ENCODE assay signal across 23 mouse cellular contexts in the genomic region with DNA sequence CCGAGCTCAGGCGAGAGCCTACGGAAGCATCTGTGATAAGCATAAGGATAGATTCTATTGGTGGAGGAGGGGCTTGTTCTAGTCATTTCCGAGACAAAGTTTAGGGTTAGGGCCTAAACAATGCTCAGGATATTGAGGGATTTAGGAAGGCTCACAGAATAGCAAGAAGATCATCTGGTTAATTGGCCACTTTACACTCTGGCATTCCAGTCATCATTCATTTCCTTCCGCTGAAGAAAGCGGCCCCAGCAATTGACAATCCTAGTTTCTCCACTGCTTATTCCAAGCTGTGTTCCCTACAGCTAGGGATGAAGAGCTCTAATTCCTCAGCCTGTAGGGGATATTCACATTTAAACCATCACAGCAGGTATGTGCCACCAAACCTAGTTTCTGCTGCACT.
"Had no signal": no experiment of that assay in that cellular context is flagged by ENCODE, and none has a peak within 500 bp of the region (broad histone marks: within the 10 kb centered on the region; RNA-seq: fewer than 3 reads in every experiment).

No protein-coding gene starts in this region.

- H3K9me3 ChIP-seq: heart, embryonic 10.5 days; heart, embryonic 12.5 days; hindbrain, embryonic 10.5 days; hindbrain, embryonic 12.5 days; intestine, embryonic 15.5 days; limb, embryonic 10.5 days; limb, embryonic 12.5 days; liver, embryonic 13.5 days; liver, embryonic 15.5 days had no signal

- H3K27ac ChIP-seq: gastrocnemius, adult 2 months; heart, embryonic 10.5 days; hindbrain, embryonic 10.5 days; hindbrain, embryonic 12.5 days; hindbrain, embryonic 14.5 days; intestine, embryonic 15.5 days; limb, embryonic 10.5 days; limb, embryonic 12.5 days; liver, embryonic 13.5 days; liver, embryonic 15.5 days had no signal

- H3K36me3 ChIP-seq: heart, embryonic 10.5 days; heart, embryonic 12.5 days; hindbrain, embryonic 10.5 days; hindbrain, embryonic 12.5 days; intestine, embryonic 15.5 days; limb, embryonic 10.5 days; limb, embryonic 12.5 days; liver, embryonic 13.5 days; liver, embryonic 15.5 days had no signal

- H3K4me3 ChIP-seq: gastrocnemius, adult 2 months; heart, embryonic 10.5 days; heart, embryonic 12.5 days; hindbrain, embryonic 10.5 days; hindbrain, embryonic 12.5 days; intestine, embryonic 15.5 days; limb, embryonic 10.5 days; limb, embryonic 12.5 days; liver, embryonic 13.5 days; liver, embryonic 15.5 days had no signal

- H3K4me1 ChIP-seq: hindbrain, embryonic 12.5 days; intestine, embryonic 15.5 days; limb, embryonic 10.5 days; limb, embryonic 12.5 days; liver, embryonic 13.5 days; liver, embryonic 15.5 days had no signal

- DNase-seq: gastrocnemius, adult 2 months; gastrocnemius, postnatal 10 days; gastrocnemius, postnatal 25 days; heart, adult 18-20 months; heart, postnatal 10 days; heart, postnatal 4 days; kidney, adult 18-20 months; kidney, adult 8-10 months; kidney, postnatal 10 days; kidney, postnatal 36 days; layer of hippocampus, adult 9-11 months; layer of hippocampus, postnatal 36 days; liver; liver, embryonic 13.5 days had no signal

- H3K9ac ChIP-seq: heart, embryonic 12.5 days; hindbrain, embryonic 12.5 days; hindbrain, embryonic 14.5 days; intestine, embryonic 15.5 days; limb, embryonic 12.5 days; liver, embryonic 13.5 days; liver, embryonic 15.5 days had no signal

- H3K27me3 ChIP-seq: hindbrain, embryonic 12.5 days; intestine, embryonic 15.5 days; limb, embryonic 12.5 days; liver, embryonic 13.5 days; liver, embryonic 15.5 days had no signal
